Mouse (Mus musculus): ENCODE data around the gene Zmynd11.

Gene Zmynd11

GRCm38 (mm10) chr13:9713462-9714134 lies 51.5 kb downstream of the Zmynd11 start:
- DNase-seq (ENCODE audit: low spot score in 2 of 2) = no peak

DNA sequence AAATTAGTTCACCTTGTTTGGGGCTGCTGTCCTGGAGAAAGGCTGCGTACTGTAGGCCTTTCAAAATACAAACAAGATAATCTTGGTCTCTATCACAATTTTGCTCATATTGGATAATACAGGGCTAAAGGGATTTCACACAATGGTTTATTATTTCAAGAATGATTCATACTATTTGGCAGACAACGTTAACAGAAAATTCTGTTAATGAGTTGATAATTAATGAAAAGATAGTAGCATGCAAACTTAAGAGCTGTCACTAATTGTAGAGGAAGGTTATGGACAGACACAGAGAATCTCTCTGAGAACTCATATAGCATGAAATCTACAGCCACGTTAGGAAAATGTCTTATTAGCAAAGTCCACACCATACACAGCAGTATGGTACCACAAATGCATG lies 52.2 kb downstream of the Zmynd11 start:
- DNase-seq (ENCODE audit: low spot score in 2 of 2) = no peak

- no peak for DNase-seq (ENCODE audit: low spot score in 2 of 2)
Measured at GRCm38 (mm10) chr13:9712409-9712808, 52.7 kb downstream of the Zmynd11 start.

GRCm38 (mm10) chr13:9708433-9709240 lies 56.5 kb downstream of the Zmynd11 start:
- DNase-seq (ENCODE audit: low spot score in 2 of 2) = no peak

- DNase-seq (ENCODE audit: low spot score in 2 of 2) = no peak
Measured at GRCm38 (mm10) chr13:9706720-9707119, 58.4 kb downstream of the Zmynd11 start.

GRCm38 (mm10) chr13:9702615-9703235 lies 62.4 kb downstream of the Zmynd11 start:
- no peak for DNase-seq (ENCODE audit: low spot score in 2 of 2)

DNA sequence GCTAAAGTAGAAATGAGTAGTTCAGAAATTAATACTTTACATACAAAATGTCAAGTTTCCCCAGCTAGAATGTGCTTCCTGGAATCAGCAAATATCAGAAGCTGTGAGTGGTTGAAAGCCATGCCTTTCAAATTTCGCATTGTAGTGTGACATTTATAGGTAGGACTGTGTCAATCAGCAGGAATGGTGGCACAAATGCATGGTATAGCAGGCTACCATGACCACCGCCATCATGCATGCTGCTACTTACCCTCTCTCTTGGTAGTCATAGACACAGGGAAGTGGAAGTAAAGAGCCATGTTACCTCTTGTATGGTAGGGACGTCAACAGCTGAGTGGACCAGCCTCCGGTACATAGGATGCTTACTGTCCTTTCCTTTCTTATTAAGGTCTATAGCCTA lies 67.8 kb downstream of the Zmynd11 start:
- DNase-seq (ENCODE audit: low spot score in 2 of 2) = no peak

DNA sequence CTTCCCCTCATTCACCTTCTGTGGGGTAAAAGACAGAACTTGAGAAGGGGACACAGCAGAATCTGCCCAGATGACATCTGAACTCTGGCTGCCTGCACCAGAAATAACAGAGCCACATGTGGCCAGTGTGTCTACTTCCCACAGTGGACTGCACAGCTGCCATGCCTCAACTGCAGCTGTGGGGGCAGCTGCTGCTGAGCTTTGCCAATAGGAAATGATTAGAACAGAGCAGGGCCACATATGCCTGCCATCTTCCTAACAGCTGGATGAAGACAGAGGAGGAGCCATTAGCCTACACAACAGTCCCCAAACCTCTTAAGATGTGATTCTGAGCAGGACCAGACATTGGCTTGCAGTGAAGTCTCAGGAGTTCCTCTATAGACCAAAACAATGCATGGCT lies 69.3 kb downstream of the Zmynd11 start:
- DNase-seq (ENCODE audit: low spot score in 2 of 2) = no peak

DNA sequence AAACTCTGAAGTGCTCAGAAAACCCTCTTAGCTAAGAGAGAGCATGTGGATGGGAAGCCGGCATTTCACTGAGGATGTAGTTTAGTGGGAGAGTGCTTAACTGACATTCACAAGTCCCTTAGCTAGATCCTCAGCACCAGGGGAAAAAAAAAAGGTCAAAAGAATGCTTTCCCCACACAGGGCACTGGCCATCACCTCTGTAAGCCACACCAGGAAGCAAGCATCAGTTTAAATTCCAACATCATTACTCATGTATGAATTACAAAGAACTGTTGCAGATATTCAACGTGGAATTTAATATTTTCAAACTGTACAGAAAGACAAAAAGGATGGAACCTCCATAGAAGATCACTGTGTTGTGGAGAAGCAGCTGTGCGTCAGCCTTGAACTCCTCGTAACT lies 69.7 kb downstream of the Zmynd11 start:
- no peak for DNase-seq (ENCODE audit: low spot score in 2 of 2)

DNA sequence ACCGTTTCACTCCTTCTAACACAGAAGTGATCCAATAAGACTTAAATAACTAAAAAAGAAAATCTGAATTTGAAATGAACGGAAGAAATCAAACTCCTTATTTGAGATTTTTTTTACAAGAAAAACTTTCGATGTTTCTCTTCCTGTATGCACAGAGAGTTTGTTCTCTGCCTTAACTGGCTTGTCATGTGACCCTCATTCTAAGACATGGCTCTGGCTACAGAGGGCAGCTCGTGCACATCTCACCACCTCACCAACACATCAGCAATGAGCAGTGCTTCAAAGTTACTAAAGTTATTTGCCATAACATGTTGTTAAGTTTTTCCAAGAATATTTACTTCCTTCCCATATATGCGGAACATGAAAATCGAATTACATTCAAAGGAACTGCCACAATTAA lies 70.5 kb downstream of the Zmynd11 start:
- DNase-seq (ENCODE audit: low spot score in 2 of 2) = no peak

DNA sequence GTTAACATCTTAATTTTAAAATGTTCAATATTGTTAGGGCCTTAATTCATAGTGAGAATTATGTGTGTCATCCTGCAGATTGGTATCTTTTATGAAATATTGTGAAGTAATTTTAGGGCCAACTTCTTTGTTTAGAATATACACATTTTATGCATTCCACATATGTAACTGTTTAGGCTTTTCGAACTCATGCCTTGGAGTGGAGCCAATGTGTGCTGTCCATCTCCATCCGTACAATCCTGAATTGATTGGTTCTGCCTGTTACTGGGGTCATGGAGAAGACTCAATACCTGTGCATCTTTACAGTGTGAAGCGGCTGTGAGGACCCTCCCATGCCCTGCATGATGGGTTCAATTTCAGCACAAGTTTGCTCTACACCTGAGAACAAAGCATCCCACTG lies 72.3 kb downstream of the Zmynd11 start:
- DNase-seq (ENCODE audit: low spot score in 2 of 2) = no peak

DNA sequence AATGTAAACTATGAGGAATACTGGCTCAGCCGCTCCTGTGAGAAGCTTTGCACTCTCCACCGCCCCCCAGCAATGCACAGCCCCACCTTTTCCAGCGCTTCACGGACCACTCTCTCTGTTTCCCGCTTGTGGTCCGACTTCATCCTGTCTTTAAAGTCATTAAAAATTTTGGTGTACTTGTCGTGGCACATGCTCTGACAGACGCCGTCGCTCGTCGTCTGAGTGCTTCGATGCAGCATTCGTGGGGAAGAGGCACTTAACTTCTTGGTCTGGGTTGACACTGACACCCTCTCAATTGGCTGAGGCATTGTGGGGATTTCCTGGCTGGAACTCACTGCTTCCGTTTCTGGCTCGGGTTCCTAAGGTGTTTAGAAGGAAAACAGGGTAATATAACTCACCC lies 75.8 kb downstream of the Zmynd11 start:
- DNase-seq (ENCODE audit: low spot score in 2 of 2) = no peak

- DNase-seq (ENCODE audit: low spot score in 2 of 2) = no peak
Measured at GRCm38 (mm10) chr13:9686765-9687164, 78.4 kb downstream of the Zmynd11 start.

DNA sequence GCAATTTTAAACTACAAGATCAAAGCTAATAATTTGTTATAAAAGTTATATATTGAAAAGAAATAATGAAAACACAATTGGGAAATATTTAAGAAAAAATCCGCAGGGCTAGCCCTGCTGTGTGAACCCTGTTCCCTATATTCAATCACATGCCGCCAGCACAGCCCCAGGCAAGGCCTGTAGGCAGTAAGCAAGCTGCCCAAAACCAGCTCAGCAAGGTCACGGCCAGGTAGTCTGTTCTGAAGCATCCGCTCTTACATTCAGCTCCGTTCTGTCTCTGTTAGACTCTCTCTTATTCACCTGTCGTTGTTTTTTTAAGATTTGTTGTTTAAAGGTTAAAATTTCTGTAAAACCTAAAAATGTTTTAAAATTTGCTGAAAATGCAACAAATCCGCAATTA lies 78.9 kb downstream of the Zmynd11 start:
- DNase-seq (ENCODE audit: low spot score in 2 of 2) = no peak

GRCm38 (mm10) chr13:9684153-9684923 lies 80.8 kb downstream of the Zmynd11 start:
- DNase-seq (ENCODE audit: low spot score in 2 of 2) = no peak

DNA sequence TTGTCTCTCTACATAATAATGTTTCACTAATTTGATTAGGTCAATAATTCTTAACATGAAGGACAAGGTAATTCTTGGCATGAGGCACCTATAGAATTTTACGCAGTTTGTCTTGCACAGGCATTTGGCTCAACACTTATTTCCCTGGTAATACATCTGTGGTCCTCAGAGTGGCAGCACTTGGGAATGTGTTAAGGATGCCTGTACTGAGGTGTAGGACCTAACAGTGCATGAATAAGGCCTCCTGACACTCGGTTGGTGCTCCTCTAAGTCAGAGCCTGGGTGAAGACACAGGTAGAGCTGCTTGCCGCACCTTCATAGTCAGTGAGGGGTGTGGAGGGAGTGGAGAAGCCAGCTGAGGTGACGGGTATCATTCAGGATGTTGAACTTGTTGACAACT lies 81.8 kb downstream of the Zmynd11 start:
- DNase-seq (ENCODE audit: low spot score in 2 of 2) = no peak

- DNase-seq (ENCODE audit: low spot score in 2 of 2) = no peak
Measured at GRCm38 (mm10) chr13:9681492-9681891, 83.6 kb downstream of the Zmynd11 start.

GRCm38 (mm10) chr13:9674126-9674525 lies 91.0 kb downstream of the Zmynd11 start:
- no peak for DNase-seq (ENCODE audit: low spot score in 2 of 2)

DNA sequence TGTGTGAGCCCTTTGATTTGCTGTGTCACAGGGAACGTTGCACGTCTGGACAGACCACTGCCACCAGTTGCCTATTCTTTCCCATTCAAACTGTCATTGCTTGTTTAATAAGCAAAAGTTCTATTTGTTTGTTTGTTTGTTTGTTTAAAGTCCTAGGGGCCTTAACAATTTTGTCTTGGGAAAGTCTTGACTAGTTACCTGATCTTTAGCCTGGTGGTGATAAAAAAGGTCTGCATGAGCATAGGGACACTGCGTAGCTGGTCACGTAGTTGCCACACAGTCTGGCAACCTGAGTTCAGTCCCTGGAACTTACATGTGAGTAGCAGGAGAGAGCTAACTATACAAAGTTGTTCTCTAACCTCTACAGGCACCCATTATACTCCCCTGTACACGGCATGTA lies 95.9 kb downstream of the Zmynd11 start:
- DNase-seq (ENCODE audit: low spot score in 2 of 2) = no peak

DNA sequence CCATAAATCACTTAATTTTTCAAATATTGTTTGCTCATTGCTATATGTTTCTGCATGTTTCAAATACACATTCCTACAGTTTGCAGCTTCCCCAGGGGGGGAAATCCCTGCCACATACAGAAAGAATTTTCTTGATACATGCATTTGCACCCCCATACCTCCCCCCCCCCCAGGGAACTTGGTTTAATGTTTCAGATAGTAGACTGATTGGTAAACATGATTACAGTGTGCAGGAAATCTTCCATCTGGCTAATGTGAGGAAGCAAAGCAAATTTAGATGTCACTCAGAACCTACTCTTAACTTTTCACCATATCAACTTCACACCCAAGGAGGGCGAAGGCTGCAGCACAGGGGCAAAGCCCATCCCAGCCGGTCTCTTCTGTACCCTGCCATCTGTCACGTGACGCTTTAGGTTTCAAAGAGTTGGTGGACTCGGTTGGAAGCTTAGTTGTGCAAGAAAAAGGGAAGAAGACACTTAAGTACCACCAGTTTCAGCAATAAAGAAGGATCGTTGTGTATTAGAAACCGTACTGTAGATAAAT lies 97.1 kb downstream of the Zmynd11 start:
- DNase-seq (ENCODE audit: low spot score in 2 of 2) = no peak

- DNase-seq (ENCODE audit: low spot score in 2 of 2) = no peak
Measured at GRCm38 (mm10) chr13:9663593-9663992, 101.5 kb downstream of the Zmynd11 start.

- no peak for DNase-seq (ENCODE audit: low spot score in 2 of 2)
Measured at GRCm38 (mm10) chr13:9660711-9661110, 104.4 kb downstream of the Zmynd11 start.

Data from frontal cortex, postnatal 36 days (tissue).